Comparison of ENCODE assay signal across 9 mouse cellular contexts in genomic region chr7:45720413-45721233, GRCm38 (mm10). TPM values are rescaled to one million over a fixed set of nuclear protein-coding genes. Genes with fewer than 3 reads are reported as not detected.
DNase-seq lines count a peak whose midpoint lies in the region; ATAC-seq and TF ChIP-seq lines count a peak whose summit lies in the region.
"Had no signal": no experiment of that assay in that cellular context is flagged by ENCODE, and none has a peak within 500 bp of the region (broad histone marks: within the 10 kb centered on the region; RNA-seq: fewer than 3 reads in every experiment).

Gene Fam83e, plus strand, starts transcription at chr7:45721212.

- no peaks in the 10 kb centered on the region for H3K27me3 ChIP-seq in forebrain, embryonic 10.5 days (ENCODE audit: poor library complexity, severe bottlenecking)
- no peaks in the 10 kb centered on the region for H3K27me3 ChIP-seq in forebrain, embryonic 16.5 days (replicated peaks; ENCODE audit: control insufficient read depth, insufficient read depth, low read length)
- no peaks in the 10 kb centered on the region for H3K27me3 ChIP-seq in neural tube, embryonic 12.5 days (replicated peaks)
- no peaks in the 10 kb centered on the region for H3K27me3 ChIP-seq in intestine, embryonic 16.5 days (replicated peaks; ENCODE audit: control insufficient read depth, insufficient read depth, low read length)
- H3K27me3 ChIP-seq in small intestine, adult 2 months (ENCODE audit: control insufficient read depth, insufficient read depth, low read length): no peaks in the 10 kb centered on the region

- H3K27ac ChIP-seq in forebrain, embryonic 10.5 days: no peak within 1 kb of the TSS
- H3K27ac ChIP-seq in forebrain, embryonic 16.5 days (ENCODE audit: low read length): no peak within 1 kb of the TSS
- no peak within 1 kb of the TSS for H3K27ac ChIP-seq in neural tube, embryonic 12.5 days
- peak within 1 kb of the TSS; percentile 88 for H3K27ac ChIP-seq in intestine, embryonic 16.5 days (ENCODE audit: low read length)
- H3K27ac ChIP-seq in small intestine, adult 2 months (ENCODE audit: insufficient read depth, low read depth, low read length): peak within 1 kb of the TSS; percentile 79

- peak within 1 kb of the TSS; percentile 96; the same call in 1 of the 2 replicates for H3K4me3 ChIP-seq in forebrain, embryonic 10.5 days
- no peak within 1 kb of the TSS for H3K4me3 ChIP-seq in forebrain, embryonic 16.5 days (replicated peaks; ENCODE audit: low read length)
- H3K4me3 ChIP-seq in neural tube, embryonic 12.5 days: no peak within 1 kb of the TSS
- peak within 1 kb of the TSS; percentile 85 for H3K4me3 ChIP-seq in intestine, embryonic 16.5 days (ENCODE audit: low read length)
- peak within 1 kb of the TSS; percentile 80 for H3K4me3 ChIP-seq in small intestine, adult 2 months (ENCODE audit: low read depth, low read length)

- DNase-seq in forebrain, embryonic 10.5 days (ENCODE audit: extremely low spot score, low spot score): no peak
- no peak for DNase-seq in neural tube, embryonic 10.5 days (ENCODE audit: extremely low spot score, low spot score)
- no peak for DNase-seq in frontal cortex, postnatal 36 days (ENCODE audit: low spot score in 2 of 2)
- DNase-seq in retina, embryonic 14.5 days (ENCODE audit: low spot score): no peak
- DNase-seq: embryo, embryonic 11 days had no signal

- H3K9me3 ChIP-seq in forebrain, embryonic 10.5 days: no peaks in the 10 kb centered on the region
- no peaks in the 10 kb centered on the region for H3K9me3 ChIP-seq in forebrain, embryonic 16.5 days (ENCODE audit: control insufficient read depth, low read length)
- H3K9me3 ChIP-seq in neural tube, embryonic 12.5 days: no peaks in the 10 kb centered on the region
- H3K9me3 ChIP-seq in intestine, embryonic 16.5 days (ENCODE audit: control insufficient read depth, low read length): no peaks in the 10 kb centered on the region

- H3K9ac ChIP-seq in forebrain, embryonic 16.5 days (replicated peaks; ENCODE audit: low read depth, low read length): no peak within 1 kb of the TSS
- 0 out of 2 replicates have a peak within 1 kb of the TSS, but pooled peaks have one; percentile 92 for H3K9ac ChIP-seq in neural tube, embryonic 12.5 days
- H3K9ac ChIP-seq in intestine, embryonic 16.5 days (ENCODE audit: low read depth, low read length): peak within 1 kb of the TSS; percentile 98

- TF ChIP-seq POLR2A in small intestine, adult 2 months (IDR thresholded peaks at IDR 0.05; ENCODE audit: low read depth, low read length): 0 out of 2 replicates have a peak, but pooled peaks have one; percentile 83

- H3K4me1 ChIP-seq in forebrain, embryonic 10.5 days: peaks cover 42% of the 10 kb centered on the region
- H3K4me1 ChIP-seq in forebrain, embryonic 16.5 days (replicated peaks; ENCODE audit: control insufficient read depth, insufficient read depth, low read length): peaks cover 31% of the 10 kb centered on the region
- H3K4me1 ChIP-seq in neural tube, embryonic 12.5 days: peaks cover 32% of the 10 kb centered on the region
- peaks cover 35% of the 10 kb centered on the region for H3K4me1 ChIP-seq in intestine, embryonic 16.5 days (ENCODE audit: control insufficient read depth, insufficient read depth, low read length)
- H3K4me1 ChIP-seq in small intestine, adult 2 months (ENCODE audit: control insufficient read depth, insufficient read depth, insufficient read length, low read length): peaks cover 22% of the 10 kb centered on the region

- ATAC-seq in forebrain, embryonic 16.5 days: no peak
- ATAC-seq in neural tube, embryonic 12.5 days (ENCODE audit: low FRiP score, low read depth): no peak
- peak; percentile 86 for ATAC-seq in intestine, embryonic 16.5 days

- peaks cover 70% of the 10 kb centered on the region for H3K36me3 ChIP-seq in forebrain, embryonic 10.5 days (replicated peaks)
- H3K36me3 ChIP-seq in forebrain, embryonic 16.5 days (ENCODE audit: control insufficient read depth, insufficient read depth): peaks cover 27% of the 10 kb centered on the region
- H3K36me3 ChIP-seq in neural tube, embryonic 12.5 days: peaks cover 66% of the 10 kb centered on the region
- H3K36me3 ChIP-seq in intestine, embryonic 16.5 days (ENCODE audit: control insufficient read depth, insufficient read depth, low read length): peaks cover 27% of the 10 kb centered on the region
- peaks cover 35% of the 10 kb centered on the region for H3K36me3 ChIP-seq in small intestine, adult 2 months (ENCODE audit: control insufficient read depth, insufficient read depth, low read length)

- WGBS in forebrain, embryonic 10.5 days: 85% methylated on average over 14 of the region's 14 CpGs
- WGBS in forebrain, embryonic 16.5 days: 84% methylated on average over 14 of the region's 14 CpGs
- WGBS in neural tube, embryonic 12.5 days: 83% methylated on average over 14 of the region's 14 CpGs
- WGBS in intestine, embryonic 16.5 days: 68% methylated on average over 14 of the region's 14 CpGs
- WGBS in small intestine, adult 2 months: 30% methylated on average over 14 of the region's 14 CpGs

- no peak within 1 kb of the TSS for H3K4me2 ChIP-seq in forebrain, embryonic 16.5 days (ENCODE audit: low read length)
- no peak within 1 kb of the TSS; the same call in 1 of the 2 replicates for H3K4me2 ChIP-seq in neural tube, embryonic 12.5 days (replicated peaks)
- H3K4me2 ChIP-seq in intestine, embryonic 16.5 days (ENCODE audit: low read depth, low read length): peak within 1 kb of the TSS; percentile 81

- peak; percentile 40; the same call in 1 of the 2 replicates for TF ChIP-seq CTCF in small intestine, adult 2 months (IDR thresholded peaks at IDR 0.05; ENCODE audit: extremely low read depth, insufficient read length, insufficient replicate concordance, low read depth, low read length)

RNA-seq across cellular contexts. Expression of gene Fam83e, which starts in this region (rescaled TPM):
- polyA plus RNA-seq in forebrain, embryonic 10.5 days (2016; fragmentation: Nextera tagmentation; extraction: Ambion mirVana): 2.6 and 3.3 TPM in 2 replicates
- 0.60 and 1.1 TPM in 2 replicates for polyA plus RNA-seq in forebrain, embryonic 16.5 days (2015; fragmentation: Nextera tagmentation; extraction: Ambion mirVana)
- 0.94 and 1.00 TPM in 2 replicates for polyA plus RNA-seq in neural tube, embryonic 12.5 days (2016; fragmentation: Nextera tagmentation; extraction: Ambion mirVana)
- polyA plus RNA-seq in intestine, embryonic 16.5 days (2015; fragmentation: Nextera tagmentation; extraction: Ambion mirVana): 30.9 and 34.2 TPM in 2 replicates
- 64.5 and 102 TPM in 2 replicates for polyA plus RNA-seq in small intestine, adult 2 months (2012; rRNA removed)

Comparison
In these comparisons a context has a peak if more than half of its experiments do, and no peak if none do; other contexts are left out.
1. H3K4me3 ChIP-seq: peak in forebrain, embryonic 10.5 days (single experiment), intestine, embryonic 16.5 days (single experiment) and small intestine, adult 2 months (single experiment); none in forebrain, embryonic 16.5 days (single experiment) and neural tube, embryonic 12.5 days (single experiment).
2. H3K27ac ChIP-seq: peak in intestine, embryonic 16.5 days (single experiment) and small intestine, adult 2 months (single experiment); none in forebrain, embryonic 10.5 days (single experiment), forebrain, embryonic 16.5 days (single experiment) and neural tube, embryonic 12.5 days (single experiment).